Mouse (Mus musculus) neural tube, embryonic 11.5 days (tissue): ENCODE measurements at regions not wholly inside any gene's neighbourhood (a gene's known extent, or its start where the extent isn't known, plus 50 kb on each side); places are given as distances from the start of the nearest gene placed in this dataset.
"Not testable (repeated sequence)": the region's sequence is repeated elsewhere in the genome, so short reads cannot be mapped to it uniquely, and the experiment has no call there.

Experiments
- ATAC-seq: fragments of 200-750 bp; cut with Nextera tagmentation; 2 replicates; pipeline ENCODE4 v1.8.0; 2017; ENCODE audit warnings: moderate number of reproducible peaks, mild to moderate bottlenecking, moderate TSS enrichment, moderate library complexity; ENCODE audit not compliant: insufficient read depth, low FRiP score, low TSS enrichment
- DNase-seq: peaks from one replicate; pipeline ENCODE4 v3.0.0-alpha.2; 2015; ENCODE audit warnings: low spot score
- H3K27ac ChIP-seq: fragments of 300-500 bp; sonication (generic); 2 replicates; pipeline ENCODE4 v1.5.1; 2014; ENCODE audit warnings: low read depth, mild to moderate bottlenecking, low read length
- H3K27me3 ChIP-seq: fragments of 300-500 bp; sonication (generic); 2 replicates; pipeline ENCODE4 v1.6.1; 2014; ENCODE audit warnings: mild to moderate bottlenecking, low read length, mixed read lengths; ENCODE audit not compliant: control insufficient read depth, insufficient read depth
- H3K36me3 ChIP-seq: fragments of 300-500 bp; sonication (generic); 2 replicates; pipeline ENCODE4 v1.6.1; 2014; ENCODE audit warnings: mild to moderate bottlenecking, low read length, moderate library complexity, mixed read lengths; ENCODE audit not compliant: control insufficient read depth, insufficient read depth
- H3K4me1 ChIP-seq: fragments of 300-500 bp; sonication (generic); 2 replicates; pipeline ENCODE4 v1.6.1; 2014; ENCODE audit warnings: low read length, mixed read lengths; ENCODE audit not compliant: control insufficient read depth, insufficient read depth
- H3K4me2 ChIP-seq: fragments of 300-500 bp; sonication (generic); 2 replicates; pipeline ENCODE4 v1.6.1; 2014; ENCODE audit warnings: low read depth, mild to moderate bottlenecking, moderate library complexity
- H3K4me3 ChIP-seq: fragments of 300-500 bp; sonication (generic); 2 replicates; pipeline ENCODE4 v1.5.1; 2014; ENCODE audit warnings: low read depth, low read length
- H3K9ac ChIP-seq: fragments of 300-500 bp; sonication (generic); 2 replicates; pipeline ENCODE4 v1.6.1; 2014; ENCODE audit warnings: mild to moderate bottlenecking, low read length
- H3K9me3 ChIP-seq: fragments of 300-500 bp; sonication (generic); 2 replicates; pipeline ENCODE4 v1.6.1; 2016; ENCODE audit warnings: low read length; ENCODE audit not compliant: control insufficient read depth
- WGBS: fragments of 180-500 bp; shearing (Covaris S2); extraction: QIAGEN DNeasy Blood & Tissue Kit; methylation state at CpG from one replicate; pipeline ENCODE4 v1.1.7; 2014; 5-methylcytosine and 5-hydroxymethylcytosine counted together

GRCm38 (mm10) chr4:3368021-3368420 lies 182.9 kb upstream of the Vmn1r3 start:
- not testable (repeated sequence) for H3K4me1 ChIP-seq, H3K9me3 ChIP-seq, ATAC-seq, H3K4me3 ChIP-seq, DNase-seq, H3K27ac ChIP-seq, H3K27me3 ChIP-seq, H3K4me2 ChIP-seq, H3K9ac ChIP-seq, H3K36me3 ChIP-seq
- 80% methylated on average over 4 of the region's 4 CpGs for WGBS

- H3K4me1 ChIP-seq, ATAC-seq, H3K9me3 ChIP-seq, H3K27me3 ChIP-seq, H3K4me2 ChIP-seq, H3K9ac ChIP-seq, H3K27ac ChIP-seq, H3K4me3 ChIP-seq, DNase-seq, H3K36me3 ChIP-seq: not testable (repeated sequence)
- WGBS = 85% methylated on average over 8 of the region's 8 CpGs
Observed at GRCm38 (mm10) chr4:3343443-3343842, 158.3 kb upstream of the Vmn1r3 start.

GRCm38 (mm10) chr4:3342696-3343095 lies 157.5 kb upstream of the Vmn1r3 start:
- not testable (repeated sequence) for DNase-seq, H3K27me3 ChIP-seq, H3K27ac ChIP-seq, H3K4me2 ChIP-seq, H3K9ac ChIP-seq, H3K36me3 ChIP-seq, H3K4me1 ChIP-seq, H3K9me3 ChIP-seq, ATAC-seq, H3K4me3 ChIP-seq
- WGBS = 86% methylated on average over 2 of the region's 2 CpGs

- not testable (repeated sequence) for H3K36me3 ChIP-seq, H3K4me2 ChIP-seq, H3K9ac ChIP-seq, H3K9me3 ChIP-seq, H3K27ac ChIP-seq, ATAC-seq, DNase-seq, H3K4me1 ChIP-seq, H3K27me3 ChIP-seq, H3K4me3 ChIP-seq
- 92% methylated on average over 6 of the region's 6 CpGs for WGBS
Observed at GRCm38 (mm10) chr4:3342165-3342564, 157.0 kb upstream of the Vmn1r3 start.
